Mouse (Mus musculus) lung, postnatal 36 days (tissue): ENCODE measurements at regions not wholly inside any gene's neighbourhood (a gene's known extent, or its start where the extent isn't known, plus 50 kb on each side); places are given as distances from the start of the nearest gene placed in this dataset.
"Not testable (repeated sequence)": the region's sequence is repeated elsewhere in the genome, so short reads cannot be mapped to it uniquely, and the experiment has no call there.

ENCODE experiments used
- DNase-seq: peaks from one replicate; pipeline ENCODE4 v3.0.0; 2022; ENCODE audit warnings: mixed read lengths

DNA sequence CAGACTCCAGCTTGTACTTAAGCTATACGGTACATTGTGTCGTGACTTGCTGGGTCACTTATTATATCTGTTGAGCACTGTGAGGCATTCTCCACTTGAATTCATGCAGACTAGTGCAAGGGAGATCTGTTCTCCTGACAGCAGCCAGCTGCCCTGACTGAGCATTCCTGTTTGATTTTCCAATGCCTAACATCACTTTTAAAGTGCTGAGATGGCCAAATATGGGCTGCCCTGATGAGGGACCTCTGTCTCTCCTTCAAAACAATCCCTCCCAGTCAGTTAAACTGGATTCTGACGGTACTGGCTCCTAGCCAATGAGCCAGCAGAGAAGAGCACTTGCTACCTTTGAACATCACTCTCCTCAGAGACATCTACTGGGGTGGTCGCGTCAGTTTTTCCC is 57.6 kb upstream of the Lekr1 start:
- DNase-seq = peak; percentile 20

DNA sequence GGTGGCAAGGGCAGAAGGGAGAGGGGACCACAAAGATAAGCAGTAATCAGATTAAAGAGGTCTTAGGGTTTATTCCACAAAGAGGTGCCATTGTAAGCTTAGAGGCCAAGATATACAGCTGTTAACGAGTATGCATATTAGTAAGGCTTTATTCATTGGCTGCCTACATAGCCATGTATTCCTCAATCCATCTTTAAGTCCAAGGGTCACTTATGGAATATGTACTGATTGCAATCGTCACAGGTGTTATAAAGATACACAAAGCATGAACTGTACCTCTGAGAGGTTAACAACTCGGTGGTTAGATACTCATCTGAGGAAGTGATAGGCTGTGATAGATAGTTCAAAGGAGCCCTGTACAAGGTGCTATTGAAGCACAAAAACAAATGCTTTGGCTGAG is 54.3 kb upstream of the Lekr1 start:
- DNase-seq = no peak

DNA sequence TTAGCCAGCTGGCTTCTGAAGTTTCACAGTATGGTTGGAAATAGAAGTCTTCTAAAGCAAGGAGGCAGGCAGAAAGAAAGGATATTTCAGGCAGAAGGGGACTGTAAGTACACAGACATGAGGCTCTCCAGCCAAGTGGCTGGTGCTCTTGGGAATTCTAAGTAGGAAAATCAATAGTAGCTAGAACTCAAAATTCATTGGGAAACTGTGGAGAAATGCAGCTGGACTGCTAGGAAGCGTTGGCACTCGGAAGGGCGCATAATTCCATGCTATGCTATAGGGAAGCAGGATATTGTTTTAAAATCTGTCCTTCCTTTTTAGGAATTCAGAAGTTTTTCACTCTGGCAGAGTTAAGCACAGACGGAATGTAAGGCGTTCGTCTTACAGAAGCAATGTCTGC is 53.6 kb upstream of the Lekr1 start:
- DNase-seq = peak; percentile 57

DNA sequence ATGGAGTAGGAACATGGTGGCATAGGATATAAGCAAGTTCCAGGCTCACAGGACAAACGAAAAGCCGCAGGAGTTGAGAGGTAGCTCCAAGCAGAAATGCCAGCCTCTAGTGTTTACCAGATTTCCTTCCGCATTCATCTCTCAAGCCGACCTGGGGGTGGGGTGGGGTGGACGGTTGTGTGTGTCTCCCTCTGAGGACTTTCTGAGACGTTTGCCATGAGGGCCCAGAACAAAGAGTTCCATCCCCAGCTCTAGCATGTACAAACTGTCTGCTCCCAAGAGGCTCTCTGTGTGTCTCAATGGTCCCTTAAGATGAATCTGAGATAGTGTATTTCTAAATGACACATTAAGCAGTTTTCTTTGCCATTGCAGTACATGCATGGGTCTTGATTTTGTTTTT is 53.1 kb upstream of the Lekr1 start:
- DNase-seq = peak; percentile 61

DNA sequence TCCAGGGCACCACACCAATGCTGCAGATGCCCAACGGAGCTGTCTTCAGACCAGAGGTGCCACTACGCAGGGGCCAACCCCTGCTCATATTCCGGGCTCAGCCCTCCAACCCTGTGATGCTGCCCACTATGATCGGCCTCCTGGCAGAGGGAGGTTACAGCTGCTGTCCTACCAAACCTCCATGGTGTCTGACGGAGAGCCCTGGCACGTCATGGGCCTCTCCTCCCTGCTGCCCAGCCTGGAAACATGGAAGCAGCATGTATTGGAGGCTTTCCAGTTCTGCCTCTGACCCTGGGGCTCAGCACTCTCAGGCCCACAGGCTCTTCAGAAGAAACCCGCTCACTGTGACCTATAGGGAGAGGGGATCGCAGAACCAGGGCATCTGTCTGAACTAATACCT is 51.1 kb upstream of the Lekr1 start:
- not testable (repeated sequence) for DNase-seq
